Mouse (Mus musculus) cortical plate, adult 2 months (tissue): Measurements from ENCODE around the gene Iglon5. TPM values are rescaled to one million over a fixed set of nuclear protein-coding genes. Genes with fewer than 3 reads are reported as not detected.

Source experiments
- H3K27ac ChIP-seq: fragments of 200-500 bp; 2 replicates; pipeline ENCODE4 v1.5.1; 2012; ENCODE audit warnings: low read length, control low read depth, inconsistent platforms; ENCODE audit not compliant: insufficient read depth
- H3K4me1 ChIP-seq: fragments of 200-500 bp; 2 replicates; pipeline ENCODE4 v1.6.1; 2011; ENCODE audit warnings: low read length; ENCODE audit not compliant: control insufficient read depth, insufficient read depth
- H3K4me3 ChIP-seq: fragments of 200-500 bp; 2 replicates; pipeline ENCODE4 v1.5.1; 2011; ENCODE audit warnings: mild to moderate bottlenecking, low read length, control low read depth; ENCODE audit not compliant: insufficient read depth
- CTCF ChIP-seq: fragments of 200-500 bp; IDR thresholded peaks from 2 replicates; pipeline ENCODE4 v1.5.1; 2011; ENCODE audit warnings: mild to moderate bottlenecking, control low read depth, low read length; ENCODE audit not compliant: insufficient read depth; ENCODE audit errors: extremely low read depth
- POLR2A ChIP-seq: fragments of 200-500 bp; IDR thresholded peaks from 2 replicates; pipeline ENCODE4 v1.6.1; 2011; ENCODE audit warnings: mild to moderate bottlenecking, low read length, control low read depth; ENCODE audit not compliant: insufficient read depth; ENCODE audit errors: extremely low read depth
- polyA plus RNA-seq: library from polyadenylated mRNA; depleted of rRNA; stranded (reverse); fragments of >200 nt; gene quantifications from 2 replicates; pipeline ENCODE4 v1.2.3, GENCODE M21; 2012; rRNA removed

Iglon5 gene
- polyA plus RNA-seq, 1 experiment = 42.2 TPM

DNA sequence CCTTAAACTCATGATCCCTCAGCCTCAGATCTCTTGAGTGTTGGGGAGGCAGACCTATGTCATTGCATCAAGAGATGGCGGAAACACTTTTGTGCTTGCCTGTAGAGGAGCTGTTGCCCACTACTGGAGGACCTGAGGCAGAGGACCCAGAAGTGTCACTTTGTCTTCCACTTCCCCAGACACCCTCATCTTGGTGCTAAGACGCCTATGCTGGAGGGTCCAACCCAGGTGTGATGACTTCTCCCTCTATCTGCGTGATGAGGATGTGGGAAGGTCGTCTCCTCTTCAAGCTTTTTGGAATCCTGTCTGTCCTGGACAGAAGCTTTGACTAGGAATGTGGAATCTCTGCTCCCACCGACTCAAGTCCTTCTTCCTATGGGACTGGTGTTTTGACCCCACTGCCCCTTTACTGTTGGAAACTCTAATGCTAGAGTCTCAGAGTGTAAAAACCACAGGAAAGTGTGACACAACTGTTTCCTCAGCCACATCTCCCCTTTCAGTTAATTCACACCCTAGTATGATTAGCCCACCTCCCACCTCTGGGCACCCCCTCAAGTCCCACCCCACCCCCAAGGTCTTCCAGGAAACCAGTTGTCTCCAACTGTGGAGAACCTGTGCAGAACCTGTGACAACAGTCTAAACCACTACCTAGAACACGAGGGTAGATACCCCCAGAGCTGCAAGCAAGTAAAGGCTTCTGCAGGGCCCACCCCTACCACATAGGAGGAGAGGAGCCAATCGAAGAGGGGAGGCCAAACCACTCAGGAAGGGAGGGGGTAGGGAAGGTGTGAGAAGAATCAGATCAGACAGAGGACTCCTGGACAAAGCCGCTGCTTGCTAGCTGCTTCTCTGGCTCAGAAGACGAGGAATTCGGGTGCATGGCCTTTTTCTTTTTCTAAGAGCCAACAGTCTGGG is 53.3 kb downstream of the Iglon5 start, which contains the start of gene Nkg7:
Nkg7 (plus strand) TSS at position 733 of the 915 bp plus-strand sequence.
- TF ChIP-seq POLR2A (no peak), CTCF (no peak)
- Histone ChIP-seq H3K4me1 (no peaks in the 10 kb centered on the region), H3K27ac (no peak within 1 kb of the TSS)

GRCm38 (mm10) chr7:43434676-43435075 is 55.2 kb downstream of the Iglon5 start:
- Histone ChIP-seq H3K27ac (no peak overlapping the region), H3K4me3 (no peak overlapping the region), H3K4me1 (no peaks in the 10 kb centered on the region)
- no peak for TF ChIP-seq POLR2A
- no peak for TF ChIP-seq CTCF

More for the DNA sequence above, 53.3 kb downstream of the Iglon5 start, which contains the start of gene Nkg7:
- H3K4me3 ChIP-seq = no peak within 1 kb of the TSS

GRCm38 (mm10) chr7:43432891-43433290 is 57.0 kb downstream of the Iglon5 start:
- no peak for TF ChIP-seq CTCF
- TF ChIP-seq POLR2A = no peak
- Histone ChIP-seq H3K4me3 (no peak overlapping the region), H3K4me1 (no peaks in the 10 kb centered on the region), H3K27ac (no peak overlapping the region)

DNA sequence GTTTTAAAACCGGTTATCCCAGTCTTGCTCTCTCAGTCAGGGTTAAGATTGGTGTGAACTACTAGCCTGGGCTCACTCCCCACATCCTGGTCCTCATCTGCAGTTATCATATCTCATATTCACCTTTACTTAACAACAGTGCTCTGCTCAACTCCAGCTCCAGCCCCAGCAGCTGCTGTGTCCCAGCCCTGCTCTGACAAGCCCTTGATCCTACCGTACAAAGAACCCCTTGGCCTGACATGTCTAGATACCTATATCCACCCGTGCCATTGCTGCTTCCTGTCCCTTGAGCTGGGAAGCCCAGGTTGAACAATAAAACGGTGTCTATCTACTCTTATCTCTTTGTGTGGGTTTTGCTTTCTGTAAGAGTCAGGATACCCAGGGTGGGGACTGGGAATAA is 60.4 kb downstream of the Iglon5 start:
- Histone ChIP-seq H3K27ac (no peak overlapping the region), H3K4me3 (no peak overlapping the region), H3K4me1 (no peaks in the 10 kb centered on the region)
- TF ChIP-seq POLR2A (no peak), CTCF (no peak)

GRCm38 (mm10) chr7:43427406-43427805 is 62.5 kb downstream of the Iglon5 start, which contains the start of gene Lim2:
Lim2 (plus strand) TSS chr7:43427670.
- Histone ChIP-seq H3K27ac (no peak within 1 kb of the TSS), H3K4me3 (no peak within 1 kb of the TSS), H3K4me1 (no peaks in the 10 kb centered on the region)
- TF ChIP-seq POLR2A = no peak
- TF ChIP-seq CTCF = no peak

GRCm38 (mm10) chr7:43423991-43424625 is 65.8 kb downstream of the Iglon5 start:
- Histone ChIP-seq H3K4me1 (no peaks in the 10 kb centered on the region), H3K4me3 (no peak overlapping the region), H3K27ac (no peak overlapping the region)
- no peak for TF ChIP-seq POLR2A
- TF ChIP-seq CTCF = no peak

GRCm38 (mm10) chr7:43422995-43423617 is 66.8 kb downstream of the Iglon5 start:
- TF ChIP-seq CTCF (peak; percentile 86), POLR2A (no peak)
- Histone ChIP-seq H3K4me3 (no peak overlapping the region), H3K4me1 (no peaks in the 10 kb centered on the region), H3K27ac (no peak overlapping the region)

Other genes starting within 250 kb of the Iglon5 start
- 15.3 and 15.4 TPM in 2 replicates for gene Zfp715, start 176.8 kb downstream of the Iglon5 start, polyA plus RNA-seq
- 0.44 and 1.1 TPM in 2 replicates for gene Siglecf, start 138.7 kb downstream of the Iglon5 start, polyA plus RNA-seq
- gene Siglecg, start 81.9 kb downstream of the Iglon5 start, polyA plus RNA-seq = 0.15 and 0.17 TPM in 2 replicates
- gene Lim2, start 62.4 kb downstream of the Iglon5 start, polyA plus RNA-seq = not detected in 2 replicates
- 0.32 TPM in 1 of 2 replicates, not detected in the other for gene Nkg7, start 53.0 kb downstream of the Iglon5 start, polyA plus RNA-seq
- gene Cldnd2, start 49.3 kb downstream of the Iglon5 start, polyA plus RNA-seq = not detected in 2 replicates
- 89.4 and 94.5 TPM in 2 replicates for gene Etfb, start 46.0 kb downstream of the Iglon5 start, polyA plus RNA-seq
- 0.78 and 2.1 TPM in 2 replicates for gene Gm45233, start 45.9 kb downstream of the Iglon5 start, polyA plus RNA-seq
- gene Vsig10l, start 26.9 kb downstream of the Iglon5 start, polyA plus RNA-seq = 1.7 and 3.2 TPM in 2 replicates
- not detected in 2 replicates for gene 4931406B18Rik, start 15.9 kb upstream of the Iglon5 start, polyA plus RNA-seq
- gene Cd33, start 54.4 kb upstream of the Iglon5 start, polyA plus RNA-seq = 9.3 and 11.2 TPM in 2 replicates
- 5.9 and 6.1 TPM in 2 replicates for gene Zfp658, start 72.2 kb upstream of the Iglon5 start, polyA plus RNA-seq
- 8.7 and 9.2 TPM in 2 replicates for gene Zfp719, start 89.5 kb upstream of the Iglon5 start, polyA plus RNA-seq
- gene Zfp819, start 117.1 kb upstream of the Iglon5 start, polyA plus RNA-seq = 0.15 and 0.21 TPM in 2 replicates
- gene Ceacam18, start 144.6 kb upstream of the Iglon5 start, polyA plus RNA-seq = 0.04 TPM in 1 of 2 replicates, not detected in the other
- 1.1 and 1.6 TPM in 2 replicates for gene Siglece, start 170.1 kb upstream of the Iglon5 start, polyA plus RNA-seq
- 8.1 and 8.6 TPM in 2 replicates for gene Ctu1, start 181.9 kb upstream of the Iglon5 start, polyA plus RNA-seq
- not detected in 2 replicates for gene Klk14, start 200.3 kb upstream of the Iglon5 start, polyA plus RNA-seq
- 0.04 TPM in 1 of 2 replicates, not detected in the other for gene Klk13, start 222.5 kb upstream of the Iglon5 start, polyA plus RNA-seq